Mouse (Mus musculus): ENCODE measurements at regions not wholly inside any gene's neighbourhood (a gene's known extent, or its start where the extent isn't known, plus 50 kb on each side); places are given as distances from the start of the nearest gene placed in this dataset.

- DNase-seq (ENCODE audit: low spot score) = no peak
These were observed 604.4 kb upstream of the Nrp1 start for GRCm38 (mm10) chr8:127753793-127754565.

DNA sequence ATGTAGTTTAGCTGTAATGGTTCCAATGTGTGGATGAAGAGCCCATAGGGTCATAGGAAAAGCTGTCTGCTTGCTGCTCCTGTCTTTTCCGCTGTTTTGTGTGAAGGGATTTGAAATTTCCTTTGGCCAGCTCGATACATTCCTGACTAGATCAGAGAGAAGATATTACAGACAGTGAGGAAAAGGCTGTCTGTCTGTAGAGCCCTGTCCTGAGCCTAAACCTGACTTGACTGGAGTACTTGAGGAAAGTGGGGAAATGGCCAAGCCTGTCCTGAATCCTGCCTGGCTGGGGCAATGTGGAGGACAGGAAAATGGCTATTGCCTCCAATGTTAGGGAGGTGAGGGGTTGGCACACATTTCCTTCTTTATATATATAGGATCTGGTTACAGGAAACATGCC lies 601.0 kb upstream of the Nrp1 start:
- no peak for DNase-seq (ENCODE audit: low spot score)

- no peak for DNase-seq (ENCODE audit: low spot score)
These were observed 598.5 kb upstream of the Nrp1 start for GRCm38 (mm10) chr8:127759906-127760305.

GRCm38 (mm10) chr8:127765199-127765598 lies 593.2 kb upstream of the Nrp1 start:
- DNase-seq (ENCODE audit: low spot score) = no peak

- no peak for DNase-seq (ENCODE audit: low spot score)
These were observed 590.1 kb upstream of the Nrp1 start for GRCm38 (mm10) chr8:127768311-127768710.

DNA sequence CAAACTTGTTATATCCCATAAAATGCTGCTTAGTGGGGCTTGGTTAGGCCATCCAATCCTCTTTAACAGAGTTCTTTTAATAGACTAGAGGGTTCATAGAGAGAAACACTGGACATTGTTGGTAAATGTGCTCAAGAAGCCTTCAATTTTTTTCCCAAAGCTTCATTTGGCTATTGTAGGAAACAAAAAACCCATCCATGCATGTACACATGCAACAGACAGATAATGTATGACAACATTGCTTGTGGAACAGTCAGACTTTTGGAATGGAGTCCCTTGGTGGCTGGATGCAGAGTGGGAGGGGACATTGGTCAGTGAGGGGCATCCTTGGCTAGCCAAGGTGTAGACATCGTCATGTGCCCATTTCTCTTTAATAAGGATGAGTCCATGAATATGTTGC lies 588.8 kb upstream of the Nrp1 start:
- DNase-seq (ENCODE audit: low spot score) = no peak

DNA sequence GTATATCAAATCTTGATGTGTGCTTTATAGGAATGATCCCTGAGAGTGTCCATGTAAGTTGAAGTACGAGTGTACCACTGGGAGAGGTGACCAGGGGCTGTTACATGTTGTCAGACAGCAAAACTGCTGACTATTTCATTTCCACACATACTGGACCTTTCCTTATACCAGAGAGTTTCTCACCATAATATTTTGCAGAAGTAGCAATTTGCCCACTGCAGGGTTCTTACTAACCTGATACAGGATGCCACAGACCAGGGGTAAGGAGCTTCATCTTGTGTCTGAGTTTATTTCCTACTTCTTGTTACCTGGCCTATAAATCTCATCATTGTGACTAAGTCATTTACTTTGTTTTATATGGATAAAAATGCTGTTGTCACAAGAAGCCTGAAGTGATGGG lies 586.6 kb upstream of the Nrp1 start:
- DNase-seq (ENCODE audit: low spot score) = no peak

DNA sequence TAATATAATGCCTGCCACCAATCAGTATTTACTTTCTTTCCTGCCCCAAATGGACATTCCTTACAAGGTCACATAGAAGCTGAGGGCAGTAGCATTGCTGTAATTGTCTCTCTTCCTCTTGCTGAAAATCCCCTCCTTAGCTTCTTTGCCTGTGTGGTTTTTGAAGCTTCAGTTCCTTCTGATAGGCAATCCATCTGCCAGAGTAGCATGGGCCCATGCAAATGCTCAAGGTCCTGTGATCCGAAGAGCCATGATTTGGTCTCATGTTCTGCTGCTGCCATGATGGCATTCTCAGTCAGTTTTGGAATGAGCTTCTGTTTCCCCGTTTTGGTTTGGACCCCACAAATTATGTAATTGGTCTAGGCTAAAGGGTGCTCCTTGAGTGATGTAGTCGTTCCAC lies 586.0 kb upstream of the Nrp1 start:
- no peak for DNase-seq (ENCODE audit: low spot score)

- DNase-seq (ENCODE audit: low spot score) = no peak
These were observed 585.5 kb upstream of the Nrp1 start for GRCm38 (mm10) chr8:127772917-127773316.

DNA sequence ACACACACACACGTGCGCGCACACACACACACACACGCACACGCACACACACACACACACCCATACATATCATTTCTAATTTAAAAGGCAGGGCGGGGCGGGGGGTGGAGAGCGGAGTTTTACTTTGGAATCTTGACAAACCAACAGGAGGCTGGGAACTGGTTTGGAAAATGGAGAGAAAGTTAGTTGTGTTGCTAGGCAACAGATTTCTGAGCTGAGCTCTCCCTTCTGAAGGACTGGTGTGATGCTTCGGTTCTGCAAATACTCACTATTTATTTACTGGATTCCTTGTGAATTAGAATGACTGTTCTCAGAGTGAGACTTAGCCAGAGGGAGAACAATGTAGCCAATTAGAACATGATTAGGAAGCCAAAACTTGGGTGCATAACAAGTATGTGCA lies 583.8 kb upstream of the Nrp1 start:
- DNase-seq (ENCODE audit: low spot score) = no peak

DNA sequence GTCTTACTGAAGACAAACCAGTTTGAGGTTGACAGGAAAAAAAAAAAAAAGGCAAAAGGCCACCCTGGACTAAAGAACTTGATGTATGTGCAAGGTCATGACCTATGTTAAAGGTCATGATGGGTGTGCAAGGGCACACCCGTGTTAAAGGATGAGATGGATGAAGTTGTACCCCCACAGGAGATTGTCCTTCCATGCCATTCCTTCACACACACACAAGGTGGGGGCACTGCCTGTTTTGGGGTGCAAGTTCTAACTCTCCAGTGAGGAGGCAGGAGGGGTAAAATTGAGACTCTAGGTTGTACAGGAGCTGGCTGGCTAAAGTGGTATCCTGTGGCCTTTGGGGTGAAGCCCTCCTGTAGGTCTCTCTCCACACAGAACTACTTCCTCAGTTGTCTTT lies 583.2 kb upstream of the Nrp1 start:
- no peak for DNase-seq (ENCODE audit: low spot score)

DNA sequence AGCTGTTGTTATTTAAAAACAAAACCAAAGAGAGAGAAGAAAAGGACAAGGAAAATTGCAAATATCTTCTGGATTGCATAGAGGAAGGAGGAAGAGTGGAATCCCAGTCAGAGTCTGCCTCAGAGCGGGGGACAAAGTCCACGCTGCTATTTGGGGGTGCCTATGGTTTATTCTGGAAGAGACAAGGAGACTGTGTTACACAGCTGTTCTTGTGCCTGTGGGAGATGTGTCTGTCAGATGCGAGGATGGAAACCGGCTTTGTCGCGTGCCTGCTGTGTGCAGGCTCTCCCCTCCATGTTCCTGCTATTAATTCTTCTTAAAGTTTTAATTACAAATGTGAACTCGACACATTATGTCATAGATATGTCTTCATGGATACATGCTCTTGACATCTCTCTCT lies 582.7 kb upstream of the Nrp1 start:
- DNase-seq (ENCODE audit: low spot score) = no peak

- DNase-seq (ENCODE audit: low spot score) = no peak
These were observed 579.9 kb upstream of the Nrp1 start for GRCm38 (mm10) chr8:127778352-127779020.

GRCm38 (mm10) chr8:127779021-127779689 lies 579.2 kb upstream of the Nrp1 start:
- DNase-seq (ENCODE audit: low spot score) = no peak

- DNase-seq (ENCODE audit: low spot score) = no peak
These were observed 577.8 kb upstream of the Nrp1 start for GRCm38 (mm10) chr8:127780596-127780995.

- DNase-seq (ENCODE audit: low spot score) = no peak
These were observed 577.4 kb upstream of the Nrp1 start for GRCm38 (mm10) chr8:127781011-127781410.

- DNase-seq (ENCODE audit: low spot score) = no peak
These were observed 565.8 kb upstream of the Nrp1 start for GRCm38 (mm10) chr8:127792611-127793010.

DNA sequence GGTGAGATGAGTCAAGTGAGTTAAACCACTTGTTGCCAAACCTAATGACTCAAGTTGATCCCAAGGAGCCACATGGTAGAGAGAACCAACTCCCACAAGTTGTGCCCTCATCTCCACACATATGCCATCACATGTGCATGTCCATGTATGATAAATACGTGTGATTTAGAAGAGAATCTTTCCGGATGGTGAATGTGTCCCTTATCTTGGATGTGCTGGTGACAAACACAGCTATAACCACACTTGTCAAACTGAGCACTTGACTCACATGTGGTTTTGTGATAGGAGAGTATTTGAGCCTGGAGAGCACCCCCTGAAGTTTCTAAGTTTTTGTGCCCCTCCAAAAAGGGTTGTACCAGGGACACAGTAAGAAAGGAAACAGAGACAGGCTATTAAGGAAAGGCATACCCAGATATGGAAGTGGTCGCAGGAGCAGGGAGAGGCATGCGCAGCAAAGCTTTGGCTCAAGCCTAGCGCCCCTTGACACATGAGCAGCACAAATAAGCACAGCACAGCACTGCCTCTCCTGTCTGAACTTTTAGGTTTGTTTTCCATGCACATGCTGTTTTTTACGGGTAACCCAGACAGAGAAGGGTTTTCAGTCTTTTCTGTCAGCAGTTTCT lies 558.4 kb upstream of the Nrp1 start:
- no peak for DNase-seq (ENCODE audit: low spot score)

DNA sequence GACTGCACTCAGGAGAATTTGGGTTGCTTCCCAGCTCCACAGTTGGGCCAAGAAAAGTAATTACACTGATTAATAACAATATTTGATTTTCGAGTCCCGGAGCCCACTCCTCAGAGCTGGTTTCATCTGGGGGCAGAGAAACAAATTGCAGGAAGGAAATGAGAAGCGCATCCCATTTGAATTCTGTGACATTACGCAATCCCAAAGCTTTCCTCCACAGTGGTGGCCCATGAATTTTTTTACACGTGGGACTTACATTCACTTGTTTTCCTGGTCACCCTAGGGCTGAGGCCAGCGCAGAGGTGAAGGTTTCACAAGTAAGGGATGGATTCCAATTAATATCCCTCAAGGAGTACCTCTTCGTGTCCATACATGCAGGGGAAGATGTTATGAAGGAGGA lies 556.3 kb upstream of the Nrp1 start:
- no peak for DNase-seq (ENCODE audit: low spot score)

DNA sequence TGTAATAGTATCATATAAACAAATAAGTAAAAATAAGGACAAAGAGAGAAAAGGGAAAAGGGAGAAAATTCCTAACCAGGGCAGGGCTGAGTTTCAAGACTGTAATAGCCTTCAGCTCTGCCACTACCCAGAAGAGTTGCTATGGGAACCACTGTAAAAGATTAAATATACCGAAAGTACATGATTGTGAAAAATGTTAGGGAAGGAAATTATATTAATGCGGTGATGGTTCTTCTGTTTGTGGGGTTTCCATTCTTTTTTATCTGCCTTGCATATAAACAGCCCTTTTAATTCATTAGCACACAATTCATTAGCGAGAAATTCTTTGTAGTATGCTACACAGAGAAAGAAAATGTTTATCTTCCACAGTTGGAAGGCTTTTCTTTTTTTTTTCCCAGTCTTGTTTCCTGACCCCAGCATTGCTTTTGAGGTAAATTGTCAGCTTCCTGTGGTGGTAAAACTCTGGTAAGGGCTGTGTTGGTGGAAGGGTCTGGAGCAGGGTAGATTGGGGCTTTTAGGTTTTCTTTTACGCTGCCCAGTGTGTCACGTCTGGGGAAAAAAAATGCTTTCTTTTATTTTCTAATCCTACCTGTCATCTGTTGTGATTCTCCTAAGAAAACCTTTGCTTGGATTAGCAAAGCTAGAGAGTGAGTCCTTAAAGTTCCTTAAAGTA lies 555.6 kb upstream of the Nrp1 start:
- no peak for DNase-seq (ENCODE audit: low spot score)

DNA sequence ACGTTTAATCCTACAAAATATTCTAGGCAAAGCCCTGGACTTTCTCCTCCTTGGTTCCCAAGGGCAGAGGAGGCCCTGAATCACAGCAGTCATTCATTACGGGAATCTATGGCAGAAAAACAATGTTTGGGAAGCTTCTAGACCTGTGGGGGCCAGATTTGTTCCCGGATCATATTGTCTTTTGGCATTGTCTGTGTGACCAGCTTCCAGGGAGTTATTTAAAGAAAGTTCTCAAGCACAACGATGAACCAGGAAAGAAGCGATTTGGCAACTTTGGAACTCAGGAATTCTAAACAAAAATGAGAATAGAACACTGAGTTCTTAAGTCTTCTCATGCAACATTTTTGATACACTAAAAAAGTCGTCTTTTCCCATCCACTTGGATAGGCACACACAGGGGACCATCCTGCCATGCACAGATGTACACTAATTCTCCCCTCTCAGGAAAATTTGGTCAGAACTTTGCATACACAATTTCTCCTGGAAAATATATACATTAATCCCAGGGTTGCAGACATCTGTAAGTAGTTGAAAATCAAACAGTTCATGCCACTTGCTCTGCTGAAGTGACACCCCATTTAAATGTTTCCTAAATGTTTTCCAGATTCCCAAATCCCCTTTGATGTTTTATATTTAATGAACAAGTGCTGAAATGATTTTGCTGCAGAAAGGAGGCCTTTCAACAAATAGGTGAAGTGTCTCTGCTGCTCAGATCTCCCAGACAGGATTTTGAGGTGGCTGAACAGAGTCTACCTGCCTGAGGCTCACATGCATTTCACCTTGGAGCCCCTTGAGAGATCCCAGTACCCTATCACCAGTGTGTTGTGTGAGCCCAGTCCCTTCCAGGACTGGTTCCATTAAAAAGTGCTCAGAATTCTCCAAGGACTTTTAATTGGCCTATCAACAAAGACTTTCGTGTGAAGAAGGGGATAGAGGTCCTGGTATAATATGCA lies 548.9 kb upstream of the Nrp1 start:
- DNase-seq (ENCODE audit: low spot score) = no peak

Data from yolk sac, embryonic 10.5 days (tissue).